Mouse (Mus musculus) MEL (cell line): ENCODE measurements around the gene 1700086D15Rik. TPM values are rescaled to one million over a fixed set of nuclear protein-coding genes. Genes with fewer than 3 reads are reported as not detected.

Experiments used
- DNase-seq: peaks from one replicate; pipeline ENCODE4 v3.0.0; 2011; ENCODE audit warnings: low read depth, low spot score
- H3K27ac ChIP-seq: 2 replicates; pipeline ENCODE4 v1.5.1; 2012; ENCODE audit warnings: low read depth, mild to moderate bottlenecking, control low read depth, low read length, moderate library complexity; ENCODE audit not compliant: control insufficient read depth
- H3K27me3 ChIP-seq, 2 experiments: fragments of 150-350 bp in 1 of 2; sonication (generic) in 1 of 2; 2 replicates each; pipeline ENCODE4 v1.6.1; 2012; ENCODE audit warnings: low read length in 2 of 2, mild to moderate bottlenecking in 2 of 2, improper control_type of control experiment in 1 of 2, moderate library complexity in 1 of 2; ENCODE audit not compliant: insufficient read depth in 2 of 2, control insufficient read depth in 1 of 2
- H3K36me3 ChIP-seq, 2 experiments: 2 replicates each; pipeline ENCODE4 v1.6.1; 2012 to 2014; ENCODE audit warnings: low read length in 2 of 2, improper control_type of control experiment in 1 of 2, inconsistent platforms in 1 of 2, mild to moderate bottlenecking in 1 of 2; ENCODE audit not compliant: insufficient read depth in 2 of 2, control insufficient read depth in 1 of 2
- H3K4me1 ChIP-seq, 2 experiments: fragments of 150-350 bp in 1 of 2; sonication (generic) in 1 of 2; 2 replicates each; pipeline ENCODE4 v1.6.1; 2012; ENCODE audit warnings: low read length in 2 of 2, improper control_type of control experiment in 1 of 2, mild to moderate bottlenecking in 1 of 2; ENCODE audit not compliant: insufficient read depth in 2 of 2, control insufficient read depth in 1 of 2
- H3K4me3 ChIP-seq, 2 experiments: fragments of 150-350 bp in 1 of 2; sonication (generic) in 1 of 2; 2 replicates each; pipeline ENCODE4 v1.5.1; 2012; ENCODE audit warnings: low read depth in 2 of 2, low read length in 2 of 2, mild to moderate bottlenecking in 2 of 2, moderate library complexity in 2 of 2, control low read depth in 1 of 2, improper control_type of control experiment in 1 of 2; ENCODE audit not compliant: control insufficient read depth in 1 of 2, insufficient read depth in 1 of 2
- H3K79me2 ChIP-seq: 2 replicates; pipeline ENCODE4 v1.6.1; 2012; ENCODE audit warnings: mild to moderate bottlenecking, low read length, moderate library complexity; ENCODE audit not compliant: control insufficient read depth, poor library complexity, insufficient read depth
- H3K9ac ChIP-seq: 2 replicates; pipeline ENCODE4 v1.6.1; 2012; ENCODE audit warnings: low read depth, mild to moderate bottlenecking, control low read depth, low read length, moderate library complexity; ENCODE audit not compliant: control insufficient read depth, poor library complexity, severe bottlenecking
- H3K9me3 ChIP-seq: fragments of 150-350 bp; sonication (generic); replicated peaks from 2 replicates; pipeline ENCODE4 v1.6.1; 2012; ENCODE audit warnings: mild to moderate bottlenecking, low read length, improper control_type of control experiment, moderate library complexity; ENCODE audit not compliant: insufficient read depth
- BHLHE40 ChIP-seq: IDR thresholded peaks from 2 replicates; pipeline ENCODE4 v1.6.1; 2012; ENCODE audit warnings: low read depth, mild to moderate bottlenecking, inconsistent platforms, low read length, improper control_type of control experiment, borderline replicate concordance
- CHD1 ChIP-seq: IDR thresholded peaks from 2 replicates; pipeline ENCODE4 v1.6.1; 2012; ENCODE audit warnings: low read depth, mild to moderate bottlenecking, inconsistent platforms, low read length, improper control_type of control experiment
- CTCF ChIP-seq, 3 experiments: IDR thresholded peaks in 2 of 3; conservative IDR thresholded peaks in 1 of 3; 2 replicates each; pipeline ENCODE4 v1.5.1; 2011 to 2012; ENCODE audit warnings: low read length in 3 of 3, low read depth in 2 of 3, mild to moderate bottlenecking in 2 of 3, improper control_type of control experiment in 1 of 3, inconsistent platforms in 1 of 3, mixed read lengths in 1 of 3, moderate library complexity in 1 of 3; ENCODE audit not compliant: control insufficient read depth in 1 of 3, insufficient read depth in 1 of 3, poor library complexity in 1 of 3, severe bottlenecking in 1 of 3
- ELF1 ChIP-seq: IDR thresholded peaks from 2 replicates; pipeline ENCODE4 v1.6.1; 2014; ENCODE audit warnings: low read depth, mild to moderate bottlenecking, inconsistent platforms, low read length, improper control_type of control experiment, moderate library complexity
- EP300 ChIP-seq, 2 experiments: IDR thresholded peaks; 2 replicates each; pipeline ENCODE4 v1.6.1; 2011; ENCODE audit warnings: improper control_type of control experiment in 2 of 2, low read length in 2 of 2, low read depth in 1 of 2, mild to moderate bottlenecking in 1 of 2
- ETS1 ChIP-seq: IDR thresholded peaks from 2 replicates; pipeline ENCODE4 v1.6.1; 2012; ENCODE audit warnings: low read depth, mild to moderate bottlenecking, inconsistent platforms, low read length, improper control_type of control experiment, moderate library complexity
- GABPA ChIP-seq: IDR thresholded peaks from 2 replicates; pipeline ENCODE4 v1.6.1; 2012; ENCODE audit warnings: low read depth, mild to moderate bottlenecking, inconsistent platforms, low read length, improper control_type of control experiment, moderate library complexity
- MEF2A ChIP-seq: IDR thresholded peaks from 2 replicates; pipeline ENCODE4 v1.6.1; 2014; ENCODE audit warnings: low read depth, mild to moderate bottlenecking, inconsistent platforms, low read length, improper control_type of control experiment; ENCODE audit not compliant: poor library complexity, insufficient replicate concordance, severe bottlenecking; ENCODE audit errors: extremely low read depth
- MXI1 ChIP-seq: IDR thresholded peaks from 2 replicates; pipeline ENCODE4 v1.6.1; 2011; ENCODE audit warnings: mild to moderate bottlenecking, low read depth, low read length, improper control_type of control experiment
- NELFE ChIP-seq: IDR thresholded peaks from 2 replicates; pipeline ENCODE4 v1.6.1; 2011; ENCODE audit warnings: low read depth, low read length, improper control_type of control experiment
- POLR2A ChIP-seq, 2 experiments: IDR thresholded peaks; 2 replicates each; pipeline ENCODE4 v1.6.1; 2011 to 2012; ENCODE audit warnings: low read length in 2 of 2, mild to moderate bottlenecking in 2 of 2, control low read depth in 1 of 2, improper control_type of control experiment in 1 of 2, low read depth in 1 of 2, moderate library complexity in 1 of 2; ENCODE audit not compliant: control insufficient read depth in 1 of 2, insufficient read depth in 1 of 2, poor library complexity in 1 of 2
- POLR2AphosphoS2 ChIP-seq: IDR thresholded peaks from 2 replicates; pipeline ENCODE4 v1.6.1; 2011; ENCODE audit warnings: low read length, improper control_type of control experiment
- POLR2AphosphoS5 ChIP-seq: IDR thresholded peaks from 2 replicates; pipeline ENCODE4 v1.6.1; 2012; ENCODE audit warnings: low read depth, borderline replicate concordance, mild to moderate bottlenecking, inconsistent platforms, low read length, moderate library complexity, mixed read lengths
- RAD21 ChIP-seq: IDR thresholded peaks from 2 replicates; pipeline ENCODE4 v1.6.1; 2011; ENCODE audit warnings: mild to moderate bottlenecking, low read depth, low read length, improper control_type of control experiment
- RCOR1 ChIP-seq: IDR thresholded peaks from 2 replicates; pipeline ENCODE4 v1.6.1; 2012; ENCODE audit warnings: low read depth, mild to moderate bottlenecking, inconsistent platforms, low read length, improper control_type of control experiment
- SIN3A ChIP-seq: IDR thresholded peaks from 2 replicates; pipeline ENCODE4 v1.6.1; 2012; ENCODE audit warnings: low read length, improper control_type of control experiment, inconsistent platforms
- TAL1 ChIP-seq: IDR thresholded peaks from 2 replicates; pipeline ENCODE4 v1.6.1; 2012; ENCODE audit warnings: mild to moderate bottlenecking, inconsistent platforms, low read length, moderate library complexity, mixed read lengths
- TBP ChIP-seq: IDR thresholded peaks from 2 replicates; pipeline ENCODE4 v1.8.0; 2011; ENCODE audit warnings: low read depth, low read length, improper control_type of control experiment
- UBTF ChIP-seq: IDR thresholded peaks from 2 replicates; pipeline ENCODE4 v1.6.1; 2012; ENCODE audit warnings: low read depth, mild to moderate bottlenecking, inconsistent platforms, low read length, improper control_type of control experiment, moderate library complexity, borderline replicate concordance; ENCODE audit not compliant: insufficient read depth
- USF1 ChIP-seq: IDR thresholded peaks from 2 replicates; pipeline ENCODE4 v1.6.1; 2014; ENCODE audit warnings: low read depth, mild to moderate bottlenecking, inconsistent platforms, low read length, improper control_type of control experiment, moderate library complexity
- ZC3H11A ChIP-seq: IDR thresholded peaks from 2 replicates; pipeline ENCODE4 v1.6.1; 2012; ENCODE audit warnings: low read depth, mild to moderate bottlenecking, inconsistent platforms, low read length, improper control_type of control experiment
- ZKSCAN1 ChIP-seq: IDR thresholded peaks from 2 replicates; pipeline ENCODE4 v1.6.1; 2012; ENCODE audit warnings: low read depth, mild to moderate bottlenecking, inconsistent platforms, low read length, improper control_type of control experiment, moderate library complexity
- ZMIZ1 ChIP-seq: IDR thresholded peaks from 2 replicates; pipeline ENCODE4 v1.6.1; 2012; ENCODE audit warnings: low read depth, mild to moderate bottlenecking, inconsistent platforms, low read length, improper control_type of control experiment, moderate library complexity
- ZNF384 ChIP-seq: IDR thresholded peaks from 2 replicates; pipeline ENCODE4 v1.6.1; 2012; ENCODE audit warnings: low read depth, mild to moderate bottlenecking, inconsistent platforms, low read length, improper control_type of control experiment
- polyA plus RNA-seq, 2 experiments: library from polyadenylated mRNA; stranded (reverse) in 1 of 2; unstranded in 1 of 2; fragments of >175 nt in 1 of 2; fragments of >200 nt in 1 of 2; gene quantifications; 2 replicates each; pipeline versions ENCODE4 v1.2.1 to v1.2.4; 2012; ENCODE audit warnings: low replicate concordance in 2 of 2, low read depth in 1 of 2; ENCODE audit not compliant: insufficient read length in 2 of 2, insufficient read depth in 1 of 2, missing spikeins in 1 of 2
- total RNA-seq: library from RNA; depleted of rRNA; stranded (reverse); fragments of 300-350 nt; gene quantifications from 2 replicates; pipeline ENCODE4 v1.2.3, GENCODE M21; 2012; rRNA removed

Gene 1700086D15Rik
- total RNA-seq (not detected in 2 replicates), polyA plus RNA-seq (not detected)

DNA sequence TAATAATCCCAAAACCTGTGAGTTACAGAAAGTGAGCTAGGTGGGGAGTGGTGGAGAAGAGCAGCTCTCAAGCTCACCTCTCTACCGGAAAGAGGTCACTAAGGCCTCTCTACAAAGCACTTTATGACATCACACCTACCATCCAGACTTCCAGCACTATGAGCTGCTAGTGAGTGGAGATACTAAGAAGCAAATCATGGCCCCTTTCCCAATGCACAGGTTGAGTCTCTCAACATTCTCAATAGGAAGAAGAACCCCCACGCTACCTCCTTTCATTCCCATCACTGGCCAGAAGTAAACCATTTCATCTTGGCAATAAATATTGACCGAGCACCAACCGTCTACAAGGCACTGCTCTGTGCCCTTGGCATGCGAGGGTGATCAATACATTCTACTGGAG, at the start of gene 1700086D15Rik:
Gene 1700086D15Rik (minus strand): TSS at position 101 of the 400 bp plus-strand sequence.
- Histone ChIP-seq H3K4me3 (no peak within 1 kb of the TSS), H3K36me3 (no peaks in the 10 kb centered on the region), H3K4me1 (no peaks in the 10 kb centered on the region), H3K79me2 (no peaks in the 10 kb centered on the region), H3K27me3 (no peaks in the 10 kb centered on the region), H3K27ac (no peak within 1 kb of the TSS), H3K9ac (no peak within 1 kb of the TSS), H3K9me3 (no peaks in the 10 kb centered on the region)
- no peak for DNase-seq
- TF ChIP-seq ZKSCAN1: no peak
- TF ChIP-seq SIN3A: no peak
- TF ChIP-seq MEF2A: no peak
- TF ChIP-seq ZC3H11A: no peak
- no peak for TF ChIP-seq GABPA
- TF ChIP-seq CTCF (IDR thresholded peaks at IDR 0.05 in 2 of 3, conservative IDR thresholded peaks at IDR 0.05 in 1 of 3; ENCODE audit: control insufficient read depth in 1 of 3, insufficient read depth in 1 of 3, low read depth in 2 of 3, low read length in 3 of 3, poor library complexity in 1 of 3, severe bottlenecking in 1 of 3): no peak
- no peak for TF ChIP-seq CHD1
- no peak for TF ChIP-seq ETS1
- TF ChIP-seq POLR2A (IDR thresholded peaks at IDR 0.05; ENCODE audit: control insufficient read depth in 1 of 2, insufficient read depth in 1 of 2, low read depth in 1 of 2, low read length in 2 of 2, poor library complexity in 1 of 2): no peak
- no peak for TF ChIP-seq RCOR1
- no peak for TF ChIP-seq NELFE
- no peak for TF ChIP-seq ZNF384
- no peak for TF ChIP-seq ELF1
- TF ChIP-seq TAL1: no peak
- no peak for TF ChIP-seq MXI1
- TF ChIP-seq POLR2AphosphoS5: no peak
- no peak for TF ChIP-seq EP300 (IDR thresholded peaks at IDR 0.05; ENCODE audit: low read depth in 1 of 2, low read length in 2 of 2)
- TF ChIP-seq ZMIZ1: no peak
- no peak for TF ChIP-seq TBP
- TF ChIP-seq, all 39 proteins: peak for 0

DNA sequence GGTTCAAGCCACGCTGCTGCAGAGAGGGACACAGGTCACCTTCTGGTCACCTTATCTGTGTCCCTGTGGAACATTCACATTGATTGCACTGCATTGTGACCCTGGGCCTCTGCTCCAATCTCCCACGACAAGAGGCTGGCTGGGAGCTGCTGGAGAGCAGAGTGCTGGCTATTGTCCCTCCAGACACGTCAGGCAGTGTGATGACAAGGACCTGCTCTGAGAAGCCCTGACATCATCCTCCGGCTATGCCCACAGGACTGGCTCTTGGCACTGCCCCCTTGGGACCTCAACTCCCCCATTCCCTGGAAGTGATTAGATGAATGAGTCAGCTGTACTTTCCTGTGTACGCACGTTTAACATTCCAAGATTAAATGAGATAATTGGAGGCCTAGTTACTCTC, 49.8 kb upstream of the 1700086D15Rik start:
- Histone ChIP-seq H3K4me3 (no peak overlapping the region), H3K79me2 (no peaks in the 10 kb centered on the region), H3K36me3 (no peaks in the 10 kb centered on the region), H3K27me3 (no peaks in the 10 kb centered on the region; a peak in 1 of 4 replicates), H3K4me1 (no peaks in the 10 kb centered on the region), H3K9ac (no peak overlapping the region), H3K27ac (no peak overlapping the region), H3K9me3 (no peaks in the 10 kb centered on the region)
- no peak for DNase-seq
- no peak for TF ChIP-seq UBTF
- no peak for TF ChIP-seq MEF2A
- no peak for TF ChIP-seq USF1
- TF ChIP-seq CTCF (IDR thresholded peaks at IDR 0.05 in 2 of 3, conservative IDR thresholded peaks at IDR 0.05 in 1 of 3; ENCODE audit: control insufficient read depth in 1 of 3, insufficient read depth in 1 of 3, low read depth in 2 of 3, low read length in 3 of 3, poor library complexity in 1 of 3, severe bottlenecking in 1 of 3): no peak
- TF ChIP-seq ZKSCAN1: no peak
- TF ChIP-seq GABPA: no peak
- TF ChIP-seq RAD21: no peak
- no peak for TF ChIP-seq TAL1
- no peak for TF ChIP-seq CHD1
- TF ChIP-seq BHLHE40: no peak
- no peak for TF ChIP-seq POLR2AphosphoS2
